Mouse (Mus musculus) layer of hippocampus, adult 2 months (tissue): Measurements from ENCODE around the gene Minpp1. TPM values are rescaled to one million over a fixed set of nuclear protein-coding genes. Genes with fewer than 3 reads are reported as not detected.
A peak's percentile ranks its signal among the peaks of the same experiment; 100 is the strongest.

ENCODE experiments used
- DNase-seq, 2 experiments: peaks; one replicate each; pipeline ENCODE4 v3.0.0; 2022; ENCODE audit warnings: low spot score in 2 of 2
- H3K27ac ChIP-seq: fragments of 200-600 bp; 2 replicates; pipeline ENCODE4 v1.8.1; 2022
- H3K4me3 ChIP-seq: fragments of 200-600 bp; 2 replicates; pipeline ENCODE4 v1.8.1; 2022; ENCODE audit warnings: mild to moderate bottlenecking
- CTCF ChIP-seq: fragments of 200-600 bp; conservative IDR thresholded peaks from 2 replicates; pipeline ENCODE4 v1.8.1; 2022; ENCODE audit warnings: antibody characterized with exemption, mild to moderate bottlenecking, moderate library complexity
- total RNA-seq, 2 experiments: library from RNA; stranded (reverse); gene quantifications; 2 replicates each; pipeline ENCODE4 v1.2.3; 2021

The Minpp1 gene
- total RNA-seq, 2 experiments from 2014 or later: 58.2 to 64.3 TPM

DNA sequence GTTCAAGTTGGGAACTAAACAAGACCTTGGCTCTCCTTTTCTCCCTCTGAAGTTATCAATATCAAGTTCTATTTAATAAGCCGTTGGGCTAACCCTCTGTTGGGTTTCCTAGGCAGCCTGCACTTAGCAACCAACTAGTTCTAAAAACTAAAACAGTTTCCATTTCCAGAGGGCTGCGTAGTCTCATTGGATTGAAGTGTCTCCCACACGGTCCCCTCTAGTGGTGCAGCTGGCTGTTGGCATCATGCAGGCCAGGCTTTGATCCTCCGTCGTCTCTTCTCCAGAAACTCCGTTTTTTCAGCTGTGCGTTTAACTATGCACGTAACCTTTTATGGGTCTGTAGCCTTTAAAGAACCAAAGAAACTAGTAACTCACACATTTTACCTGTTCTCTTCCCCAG is 7.9 kb downstream of the Minpp1 start:
- peak; percentile 46 to 47 for DNase-seq
- peak; percentile 65 for TF ChIP-seq CTCF
- peak overlapping the region; percentile 67 for H3K27ac ChIP-seq
- H3K4me3 ChIP-seq: peak overlapping the region; percentile 22

DNA sequence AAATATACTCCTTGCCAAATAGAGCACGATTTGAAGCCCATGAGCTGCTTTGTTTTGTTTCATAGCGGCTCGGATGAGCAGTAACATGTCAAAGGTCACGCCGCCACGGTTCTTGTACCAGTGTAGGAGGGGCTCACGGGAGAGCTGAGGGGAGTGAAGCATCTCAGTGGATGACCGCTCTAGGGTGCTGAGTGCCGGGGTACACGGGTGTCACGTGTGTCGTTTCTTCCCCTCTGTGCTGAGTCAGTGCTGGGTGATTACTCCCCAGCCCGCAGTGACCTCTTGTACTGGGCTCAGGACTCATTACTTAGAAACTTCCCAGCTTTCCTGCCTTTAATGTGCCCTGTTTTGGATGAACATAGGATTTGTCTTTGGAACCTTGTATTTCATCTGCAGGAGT is 9.0 kb downstream of the Minpp1 start:
- no peak for DNase-seq
- Histone ChIP-seq H3K4me3 (no peak overlapping the region), H3K27ac (0 out of 2 replicates have a peak overlapping the region, but pooled peaks have one; percentile 67)
- TF ChIP-seq CTCF: no peak

DNA sequence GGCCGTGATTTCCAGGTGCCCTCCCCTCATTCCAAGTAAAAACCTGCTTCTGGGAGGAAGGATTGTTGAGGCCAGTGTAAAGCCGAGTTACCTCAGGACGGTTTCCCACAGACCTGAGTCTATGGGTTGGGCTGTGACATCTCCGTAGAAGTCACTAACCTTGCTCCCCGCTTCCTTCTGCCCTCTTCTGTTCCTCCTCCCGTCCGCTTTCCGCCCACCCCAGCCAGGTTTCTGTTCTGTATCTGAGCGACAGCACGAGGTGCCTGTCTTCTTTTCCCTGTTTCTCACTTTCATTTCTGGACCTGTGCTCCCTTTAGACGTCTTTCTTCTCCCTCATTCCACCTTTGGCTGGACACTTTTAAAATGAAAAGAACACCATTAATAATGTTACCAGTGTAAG is 9.5 kb downstream of the Minpp1 start:
- Histone ChIP-seq H3K4me3 (no peak overlapping the region), H3K27ac (0 out of 2 replicates have a peak overlapping the region, but pooled peaks have one; percentile 67)
- no peak for TF ChIP-seq CTCF
- DNase-seq: no peak

DNA sequence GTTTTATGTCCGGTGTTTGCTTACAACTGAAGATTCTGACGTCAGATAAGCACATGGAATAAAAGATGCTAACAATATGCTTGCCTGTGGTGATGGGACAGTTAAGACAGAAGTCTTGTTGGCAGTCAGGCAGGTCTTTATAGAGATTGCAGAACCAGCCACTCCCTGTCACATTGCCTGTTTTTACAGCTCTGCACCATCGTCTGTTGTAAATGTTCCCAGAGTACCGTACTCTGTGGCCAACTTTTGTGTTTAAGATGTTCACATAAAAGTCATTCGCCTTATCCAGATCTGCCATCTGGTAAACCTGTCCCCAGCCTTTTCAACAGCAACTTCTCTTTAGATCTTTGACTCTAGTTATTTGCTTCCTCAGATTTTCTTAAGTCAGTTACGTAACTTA is 11.8 kb downstream of the Minpp1 start:
- H3K27ac ChIP-seq: no peak overlapping the region
- TF ChIP-seq CTCF: no peak
- no peak for DNase-seq
- H3K4me3 ChIP-seq: no peak overlapping the region

DNA sequence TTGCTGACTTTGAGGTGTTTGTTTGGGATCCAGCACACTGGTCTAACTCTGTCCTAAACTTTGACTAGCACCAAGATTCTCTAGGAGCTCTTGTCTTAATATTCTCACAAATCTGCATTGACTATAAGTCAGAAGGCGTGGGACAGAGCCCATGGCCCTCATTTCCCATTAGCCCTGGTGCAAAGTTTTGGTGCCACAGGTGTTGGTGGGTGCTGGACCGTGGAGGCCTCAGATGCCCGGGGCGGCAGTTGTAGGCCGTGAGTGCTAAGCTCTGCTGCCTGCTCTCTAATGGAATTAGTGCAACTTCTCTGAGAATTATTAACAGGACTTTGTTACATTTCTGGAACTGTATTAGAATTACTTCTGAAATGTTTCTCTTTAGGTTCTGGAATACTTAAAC is 12.4 kb downstream of the Minpp1 start:
- no peak for DNase-seq
- no peak overlapping the region for H3K27ac ChIP-seq
- TF ChIP-seq CTCF: no peak
- no peak overlapping the region for H3K4me3 ChIP-seq

DNA sequence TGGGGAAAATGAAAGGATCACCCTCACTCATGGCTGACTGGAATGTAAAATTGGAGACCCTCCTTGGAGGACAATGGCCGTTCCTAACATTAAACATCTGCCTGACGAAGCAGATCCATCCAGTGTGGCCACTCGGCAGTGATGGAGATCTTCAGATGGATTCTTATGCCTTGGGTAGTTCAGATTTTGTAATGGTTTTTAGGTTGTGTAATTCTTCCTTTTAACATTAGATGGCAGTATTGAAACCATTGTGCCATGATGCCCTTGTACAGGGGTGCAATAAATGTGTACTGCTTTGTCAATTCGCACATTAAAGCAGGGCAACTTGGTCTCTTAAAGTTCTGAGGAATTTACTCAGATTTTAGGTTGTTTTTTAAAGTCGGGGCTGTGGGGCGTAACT is 15.8 kb downstream of the Minpp1 start:
- no peak overlapping the region for H3K4me3 ChIP-seq
- H3K27ac ChIP-seq: no peak overlapping the region
- no peak for DNase-seq
- peak; percentile 93 for TF ChIP-seq CTCF

DNA sequence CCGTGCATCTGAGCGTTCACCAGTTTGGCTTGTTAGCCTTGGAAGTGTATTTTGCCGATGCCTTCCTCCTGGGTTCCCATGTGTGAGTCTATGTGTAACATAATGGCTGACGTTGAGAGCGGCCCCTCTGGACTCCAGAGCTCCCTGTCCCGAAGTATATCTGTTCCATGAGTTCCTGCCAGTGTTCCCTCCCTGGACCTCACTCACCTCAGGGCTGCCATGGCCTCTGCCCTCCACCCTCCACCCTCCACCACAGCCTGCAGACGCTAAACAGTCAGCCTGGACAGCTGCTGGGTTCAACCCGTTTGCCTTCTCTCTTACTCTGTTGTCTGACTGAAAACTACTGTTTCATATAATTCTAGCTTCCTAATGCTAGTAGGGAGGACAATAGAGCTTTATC is 20.5 kb downstream of the Minpp1 start:
- no peak for DNase-seq
- H3K4me3 ChIP-seq: no peak overlapping the region
- no peak for TF ChIP-seq CTCF
- H3K27ac ChIP-seq: no peak overlapping the region

DNA sequence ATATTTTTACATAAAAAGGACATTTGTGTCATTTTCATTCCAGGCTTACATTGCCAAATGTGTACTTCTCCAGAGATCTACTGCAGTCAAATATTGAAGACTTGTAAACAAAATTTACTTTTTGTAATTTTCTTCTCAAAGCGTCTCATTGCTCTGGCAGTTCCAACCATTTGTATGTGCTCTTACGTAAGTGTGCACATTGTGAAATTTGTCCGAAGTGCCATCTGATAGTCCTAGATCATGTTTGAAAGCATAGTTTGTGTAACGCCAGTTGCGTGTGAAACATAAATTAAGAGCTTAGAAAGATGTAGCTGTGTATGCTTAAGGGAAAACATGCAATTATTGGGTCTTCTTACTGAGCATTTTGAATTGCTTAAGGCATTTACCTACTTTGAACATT is 20.9 kb downstream of the Minpp1 start:
- DNase-seq: no peak
- no peak for TF ChIP-seq CTCF
- Histone ChIP-seq H3K27ac (no peak overlapping the region), H3K4me3 (no peak overlapping the region)

DNA sequence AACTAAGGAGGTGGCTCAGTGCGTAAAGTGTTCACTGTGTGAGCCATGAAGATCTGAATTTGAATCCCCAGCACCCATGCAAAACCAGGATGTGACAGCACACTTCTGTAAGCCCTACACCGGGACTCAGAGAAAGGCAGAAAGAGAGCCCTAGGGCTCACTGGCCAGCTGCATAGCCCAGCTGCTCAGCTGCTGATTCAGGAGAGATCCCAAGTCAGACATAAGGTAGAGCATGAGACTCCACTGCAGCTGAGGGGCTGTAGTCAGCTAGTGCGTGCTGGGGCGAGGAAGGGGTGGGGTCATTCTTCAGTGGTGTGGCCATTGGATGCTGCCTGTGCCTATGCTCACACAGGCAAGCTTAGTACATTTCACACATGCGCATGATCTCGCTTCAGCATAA is 21.5 kb downstream of the Minpp1 start:
- Histone ChIP-seq H3K4me3 (no peak overlapping the region), H3K27ac (no peak overlapping the region)
- no peak for DNase-seq
- no peak for TF ChIP-seq CTCF

DNA sequence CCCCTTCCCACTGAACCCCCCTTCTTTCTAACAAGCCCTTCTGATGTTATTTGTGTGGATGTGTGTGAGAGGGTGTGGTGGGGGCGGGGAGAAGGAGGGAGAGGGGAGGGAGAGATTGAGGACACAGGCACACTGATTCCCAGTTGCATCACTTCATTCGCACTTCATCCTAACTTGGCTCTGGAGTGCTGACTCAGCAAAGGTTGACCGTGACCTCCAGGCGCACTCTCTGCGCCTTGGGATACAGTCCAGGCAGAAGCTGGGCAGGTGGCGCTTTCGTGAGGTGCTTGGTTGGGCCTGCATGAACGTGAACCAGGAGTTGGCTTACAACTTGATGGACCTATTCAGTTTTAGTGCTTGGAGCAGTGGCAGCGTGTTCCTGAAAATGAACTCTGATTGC is 22.0 kb downstream of the Minpp1 start:
- no peak overlapping the region for H3K27ac ChIP-seq
- TF ChIP-seq CTCF: no peak
- no peak for DNase-seq
- H3K4me3 ChIP-seq: no peak overlapping the region

DNA sequence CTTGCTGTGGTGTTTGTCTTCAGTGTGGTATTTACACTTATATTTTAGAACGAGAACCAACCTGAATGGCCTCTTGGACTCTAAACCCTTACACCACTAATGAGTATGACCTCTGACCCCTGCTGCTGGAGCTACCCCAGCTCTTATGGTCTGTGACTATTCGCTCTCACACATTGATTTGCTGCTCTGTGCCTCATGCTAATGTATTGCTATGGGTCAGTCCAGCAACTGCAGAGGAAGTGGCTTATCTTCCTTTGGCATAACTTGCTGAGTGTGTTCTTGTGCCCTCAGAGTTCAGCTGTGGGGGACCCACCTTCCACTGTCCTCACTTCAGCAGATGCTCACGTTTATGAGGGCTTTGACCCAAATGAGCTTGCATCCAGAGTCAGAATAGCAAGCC is 24.7 kb downstream of the Minpp1 start:
- H3K4me3 ChIP-seq: no peak overlapping the region

DNA sequence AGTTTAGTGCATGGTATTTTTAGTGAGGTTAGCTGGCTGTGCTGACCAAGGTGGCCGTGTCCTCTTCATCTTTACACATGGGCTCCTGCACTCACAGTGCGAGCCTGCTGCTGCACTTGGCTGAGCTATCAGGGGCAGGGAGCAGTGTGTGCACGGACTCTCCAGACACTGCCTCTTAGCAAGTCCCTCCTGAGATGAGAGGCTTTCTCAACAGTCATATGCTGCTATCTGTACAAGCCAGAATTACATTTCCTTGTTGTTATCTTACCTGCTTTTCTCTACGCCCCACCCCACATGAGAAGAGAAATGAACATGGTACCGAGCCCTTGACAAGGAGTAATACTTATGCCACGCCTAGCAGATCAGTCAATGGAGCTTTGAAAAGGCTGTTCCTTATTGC is 25.4 kb downstream of the Minpp1 start:
- no peak overlapping the region for H3K4me3 ChIP-seq
- no peak for TF ChIP-seq CTCF
- no peak for DNase-seq
- no peak overlapping the region for H3K27ac ChIP-seq

More for the DNA sequence above, 24.7 kb downstream of the Minpp1 start:
- TF ChIP-seq CTCF: no peak
- H3K27ac ChIP-seq: no peak overlapping the region
- no peak for DNase-seq

DNA sequence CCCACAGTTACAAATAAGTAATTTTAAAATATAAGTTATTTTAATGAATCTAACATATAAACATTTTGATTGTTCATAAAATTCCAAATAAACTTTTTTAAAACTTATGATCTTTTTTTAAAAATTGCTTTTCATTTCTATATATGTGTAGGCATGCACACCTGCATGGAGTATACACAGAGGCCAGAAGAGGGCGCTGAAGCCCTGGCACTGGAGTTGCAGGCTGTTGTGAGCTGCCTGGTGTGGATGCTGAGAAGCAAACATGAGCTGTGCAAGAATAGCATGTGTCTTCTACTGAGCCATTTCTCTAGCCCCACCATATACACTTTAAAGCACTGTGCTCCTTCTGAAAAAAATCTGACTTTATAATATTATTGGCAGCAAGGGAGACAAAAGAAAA is 26.9 kb downstream of the Minpp1 start:
- no peak for DNase-seq
- Histone ChIP-seq H3K4me3 (no peak overlapping the region), H3K27ac (no peak overlapping the region)
- peak; percentile 60 for TF ChIP-seq CTCF

DNA sequence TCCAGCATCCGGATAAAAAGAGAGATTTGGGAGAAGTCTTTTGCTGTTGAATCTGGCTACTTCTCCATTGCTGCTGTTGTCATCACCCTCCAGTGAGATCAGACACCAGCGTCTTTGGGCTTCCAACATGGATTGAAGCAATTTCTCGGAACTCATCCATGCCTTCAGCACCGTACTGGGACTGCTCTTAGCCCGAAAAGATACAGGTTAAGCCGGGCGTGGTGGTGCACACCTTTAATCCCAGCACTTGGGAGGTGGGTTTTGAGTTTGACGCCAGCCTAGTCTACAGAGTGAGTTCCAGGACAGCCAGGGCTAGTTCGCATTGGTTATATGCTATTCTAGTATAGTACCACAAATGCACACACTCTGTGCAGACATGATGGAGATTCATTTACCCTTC is 31.0 kb downstream of the Minpp1 start:
- Histone ChIP-seq H3K4me3 (no peak overlapping the region), H3K27ac (no peak overlapping the region)
- DNase-seq: no peak
- no peak for TF ChIP-seq CTCF

DNA sequence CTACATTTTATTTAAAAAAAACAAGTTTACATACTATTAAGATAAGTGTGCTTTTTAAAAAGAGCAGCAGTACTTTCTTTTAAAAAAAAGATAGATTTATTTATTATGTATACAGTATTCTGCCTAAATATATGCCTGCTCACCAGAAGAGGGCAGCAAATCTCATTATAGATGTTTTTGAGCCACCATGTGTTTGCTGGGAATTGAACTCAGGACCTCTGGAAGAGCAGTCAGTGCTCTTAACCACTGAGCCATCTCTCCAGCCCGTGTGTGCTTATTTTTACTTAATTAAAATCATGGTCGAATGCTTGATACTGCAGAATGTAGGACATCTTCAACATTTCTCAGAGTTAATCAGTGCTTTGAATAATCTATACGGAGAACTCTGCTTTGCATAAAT is 35.9 kb downstream of the Minpp1 start:
- DNase-seq: no peak
- H3K4me3 ChIP-seq: no peak overlapping the region
- no peak overlapping the region for H3K27ac ChIP-seq
- TF ChIP-seq CTCF: peak; percentile 62
